In genomic region chr14:28399897-28400296, GRCm38 (mm10) we compare ENCODE assay signal across 29 mouse cellular contexts.
DNase-seq lines count a peak whose midpoint lies in the region; ATAC-seq lines count a peak whose summit lies in the region.
"Had no signal": no experiment of that assay in that cellular context is flagged by ENCODE, and none has a peak within 500 bp of the region (broad histone marks: within the 10 kb centered on the region; RNA-seq: fewer than 3 reads in every experiment).

No protein-coding gene starts in this region.

- no peak overlapping the region for H3K4me2 ChIP-seq in intestine, embryonic 15.5 days (replicated peaks)
- H3K4me2 ChIP-seq: embryonic facial prominence, embryonic 13.5 days; forebrain, embryonic 12.5 days; forebrain, embryonic 15.5 days; heart, embryonic 11.5 days; hindbrain, embryonic 14.5 days had no signal

- no peak overlapping the region for H3K27ac ChIP-seq in intestine, embryonic 15.5 days
- H3K27ac ChIP-seq: embryonic facial prominence, embryonic 10.5 days; embryonic facial prominence, embryonic 13.5 days; forebrain, embryonic 12.5 days; forebrain, embryonic 15.5 days; hindbrain, embryonic 10.5 days; hindbrain, embryonic 14.5 days; hindbrain, postnatal 0 days had no signal

- intact Hi-C loops in heart, postnatal 25 days (cut with DNase I): no loop called here

- peaks cover 3% of the 10 kb centered on the region for H3K4me1 ChIP-seq in intestine, embryonic 15.5 days (replicated peaks)
- H3K4me1 ChIP-seq: forebrain, embryonic 12.5 days; forebrain, embryonic 15.5 days; hindbrain, embryonic 10.5 days had no signal

- peak; percentile 83 for DNase-seq in heart, adult 11 months
- DNase-seq in heart, postnatal 25 days (ENCODE audit: low spot score): no peak
- DNase-seq in mesoderm, embryonic 11.5 days (ENCODE audit: low read depth, low spot score): peak; percentile 16
- DNase-seq in thymus, postnatal 4 days: no peak
- no peak for DNase-seq in kidney, adult 8-10 months
- DNase-seq: adrenal gland, postnatal 10 days; adrenal gland, postnatal 36 days; B cell, adult 2 months; cerebellum, adult 11 months; cerebellum, adult 2 months; cerebellum, adult 9-11 months; cerebellum, postnatal 25 days; embryo, embryonic 11 days; gastrocnemius, postnatal 36 days; heart, postnatal 36 days had no signal

- no peaks in the 10 kb centered on the region for H3K36me3 ChIP-seq in intestine, embryonic 15.5 days
- H3K36me3 ChIP-seq: embryonic facial prominence, embryonic 10.5 days; embryonic facial prominence, embryonic 13.5 days; forebrain, embryonic 12.5 days; forebrain, embryonic 15.5 days; G1E; hindbrain, embryonic 10.5 days had no signal

- ATAC-seq in intestine, embryonic 15.5 days: peak; percentile 8; the same call in 1 of the 2 replicates
- ATAC-seq: forebrain, embryonic 15.5 days; hindbrain, postnatal 0 days; inflammation-experienced regulatory T-cells, adult 6 months; Patski had no signal

- H3K9ac ChIP-seq in intestine, embryonic 15.5 days: no peak overlapping the region
- H3K9ac ChIP-seq: embryonic facial prominence, embryonic 13.5 days; forebrain, embryonic 12.5 days; forebrain, embryonic 15.5 days; hindbrain, embryonic 14.5 days had no signal

- H3K27me3 ChIP-seq in intestine, embryonic 15.5 days (replicated peaks): no peaks in the 10 kb centered on the region
- H3K27me3 ChIP-seq: CH12.LX; embryonic facial prominence, embryonic 13.5 days; forebrain, embryonic 12.5 days; forebrain, embryonic 15.5 days had no signal

- H3K4me3 ChIP-seq in intestine, embryonic 15.5 days (replicated peaks): no peak overlapping the region
- H3K4me3 ChIP-seq: embryonic facial prominence, embryonic 10.5 days; embryonic facial prominence, embryonic 13.5 days; erythroblast, embryonic 14.5 days; forebrain, embryonic 12.5 days; forebrain, embryonic 15.5 days; hindbrain, embryonic 10.5 days had no signal

- WGBS in intestine, embryonic 15.5 days: 75% methylated on average over 9 of the region's 9 CpGs

- H3K9me3 ChIP-seq in intestine, embryonic 15.5 days: no peaks in the 10 kb centered on the region
- H3K9me3 ChIP-seq: embryonic facial prominence, embryonic 10.5 days; embryonic facial prominence, embryonic 13.5 days; forebrain, embryonic 12.5 days; forebrain, embryonic 15.5 days; hindbrain, embryonic 10.5 days had no signal

Comparison
In these comparisons a context has a peak if more than half of its experiments do, and no peak if none do; other contexts are left out.
1. DNase-seq: peak in heart, adult 11 months (single experiment) and mesoderm, embryonic 11.5 days (single experiment); none in heart, postnatal 25 days (single experiment), thymus, postnatal 4 days (single experiment) and kidney, adult 8-10 months (0 of 2).